ENCODE assay signal across 27 mouse cellular contexts in the genomic region with DNA sequence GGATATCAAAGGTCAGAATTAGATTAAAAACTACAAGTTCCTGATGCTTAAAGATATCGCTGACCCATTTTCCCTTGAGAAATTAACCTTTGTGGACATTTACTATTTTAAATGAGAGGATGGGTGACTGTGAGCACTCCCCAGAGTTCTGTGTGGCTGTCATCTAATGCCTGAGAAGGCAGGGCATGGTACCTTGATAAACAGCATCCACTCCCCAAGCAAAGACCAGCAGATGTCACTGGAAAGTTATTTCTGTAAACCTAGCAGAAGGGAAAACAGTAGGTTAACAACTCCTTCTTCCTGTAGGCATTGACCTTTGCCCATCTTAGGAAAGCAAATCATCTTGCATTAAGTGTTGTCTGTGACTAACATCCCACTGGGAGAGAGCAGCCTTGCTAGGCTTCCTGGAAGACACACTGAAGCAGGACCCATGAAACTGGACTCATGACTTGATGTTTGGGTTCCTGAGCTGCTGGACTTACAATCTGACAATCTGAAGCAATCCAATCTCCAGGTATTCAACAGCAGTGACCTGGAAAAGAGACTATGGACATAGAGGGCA. TPM values are rescaled to one million over a fixed set of nuclear protein-coding genes. Genes with fewer than 3 reads are reported as not detected.
"Had no signal": no experiment of that assay in that cellular context is flagged by ENCODE, and none has a peak within 500 bp of the region (broad histone marks: within the 10 kb centered on the region; RNA-seq: fewer than 3 reads in every experiment).

No protein-coding gene starts in this region.

- H3K4me2 ChIP-seq: heart, embryonic 11.5 days; heart, embryonic 13.5 days; heart, embryonic 15.5 days; hindbrain, embryonic 12.5 days; hindbrain, embryonic 14.5 days; intestine, embryonic 15.5 days; limb, embryonic 12.5 days; liver, embryonic 11.5 days; liver, embryonic 13.5 days; liver, embryonic 15.5 days had no signal

- H3K4me3 ChIP-seq: gastrocnemius, adult 2 months; heart, adult 2 months; heart, embryonic 13.5 days; heart, embryonic 15.5 days; hindbrain, embryonic 10.5 days; hindbrain, embryonic 12.5 days; intestine, embryonic 15.5 days; layer of hippocampus, adult 2 months; left cerebral cortex, adult 2 months; limb, embryonic 10.5 days; limb, embryonic 12.5 days; liver, embryonic 13.5 days; liver, embryonic 15.5 days had no signal

- ATAC-seq: hindbrain, embryonic 16.5 days; inflammation-experienced regulatory T-cells, adult 6 months; intestine, embryonic 15.5 days; intestine, postnatal 0 days; liver, postnatal 0 days had no signal

- H3K27ac ChIP-seq: gastrocnemius, adult 2 months; heart, adult 2 months; heart, embryonic 13.5 days; heart, embryonic 15.5 days; hindbrain, embryonic 10.5 days; hindbrain, embryonic 12.5 days; hindbrain, embryonic 14.5 days; intestine, embryonic 15.5 days; layer of hippocampus, adult 2 months; left cerebral cortex, adult 2 months; limb, embryonic 10.5 days; limb, embryonic 12.5 days; liver, embryonic 13.5 days; liver, embryonic 15.5 days had no signal

- H3K4me1 ChIP-seq: heart, embryonic 13.5 days; heart, embryonic 15.5 days; hindbrain, embryonic 10.5 days; hindbrain, embryonic 12.5 days; intestine, embryonic 15.5 days; limb, embryonic 12.5 days; liver, embryonic 13.5 days; liver, embryonic 15.5 days had no signal

- H3K9me3 ChIP-seq: heart, embryonic 13.5 days; heart, embryonic 15.5 days; hindbrain, embryonic 10.5 days; hindbrain, embryonic 12.5 days; intestine, embryonic 15.5 days; limb, embryonic 10.5 days; limb, embryonic 12.5 days; liver, embryonic 13.5 days; liver, embryonic 15.5 days had no signal

- H3K27me3 ChIP-seq: heart, embryonic 13.5 days; heart, embryonic 15.5 days; hindbrain, embryonic 12.5 days; intestine, embryonic 15.5 days; limb, embryonic 12.5 days; liver, embryonic 13.5 days; liver, embryonic 15.5 days had no signal

- H3K36me3 ChIP-seq: heart, embryonic 13.5 days; heart, embryonic 15.5 days; hindbrain, embryonic 10.5 days; hindbrain, embryonic 12.5 days; intestine, embryonic 15.5 days; limb, embryonic 10.5 days; limb, embryonic 12.5 days; liver, embryonic 13.5 days; liver, embryonic 15.5 days had no signal

- DNase-seq: gastrocnemius, adult 2 months; gastrocnemius, postnatal 10 days; gastrocnemius, postnatal 25 days; heart, adult 2 months; heart, postnatal 4 days; kidney, adult 2 months; kidney, postnatal 14 days; kidney, postnatal 4 days; liver; liver, embryonic 13.5 days; liver, postnatal 0 days had no signal

- H3K9ac ChIP-seq: heart, embryonic 13.5 days; heart, embryonic 15.5 days; hindbrain, embryonic 12.5 days; hindbrain, embryonic 14.5 days; intestine, embryonic 15.5 days; limb, embryonic 12.5 days; liver, embryonic 13.5 days; liver, embryonic 15.5 days; liver, postnatal 0 days had no signal

RNA-seq across cellular contexts. Expression of gene Ism1, which starts 11.5 kb away (rescaled TPM):
- polyA plus RNA-seq: liver, embryonic 13.5 days; liver, postnatal 0 days had no signal
